Mouse (Mus musculus) lung, postnatal 0 days (tissue): ENCODE data around the gene Olfr147.
"Not testable (repeated sequence)": the region's sequence is repeated elsewhere in the genome, so short reads cannot be mapped to it uniquely, and the experiment has no call there.

Source experiments
- CTCF ChIP-seq: IDR thresholded peaks from 2 replicates; pipeline ENCODE4 v1.5.1; 2016; ENCODE audit warnings: antibody characterized with exemption, mild to moderate bottlenecking
- EP300 ChIP-seq: IDR thresholded peaks from 2 replicates; pipeline ENCODE4 v1.6.1; 2016; ENCODE audit warnings: antibody characterized with exemption, mild to moderate bottlenecking, control low read depth

DNA sequence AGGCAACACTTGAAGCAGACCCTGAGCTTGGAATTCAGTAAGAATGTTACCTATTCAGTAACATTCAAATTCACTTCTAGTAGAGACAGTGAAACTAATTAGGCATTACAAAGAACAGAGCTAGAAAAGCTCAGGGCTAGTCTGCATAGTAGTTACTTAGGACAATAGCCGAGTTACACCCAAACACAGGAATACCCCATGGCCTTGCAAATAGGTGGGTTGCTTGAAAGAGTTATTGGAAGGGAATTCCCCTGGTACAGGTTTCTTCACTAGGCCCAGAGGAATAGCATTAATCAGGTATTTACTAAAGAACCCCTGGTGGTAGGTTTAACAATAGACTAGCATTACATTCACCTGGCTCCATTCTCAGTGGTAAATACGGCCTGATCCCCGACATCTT lies 6.0 kb downstream of the Olfr147 start:
- not testable (repeated sequence) for TF ChIP-seq CTCF, EP300
